Mouse (Mus musculus) intestine, embryonic 16.5 days (tissue): ENCODE measurements around the gene Pheta2. TPM values are rescaled to one million over a fixed set of nuclear protein-coding genes. Genes with fewer than 3 reads are reported as not detected.

Source experiments
- ATAC-seq: fragments of 200-750 bp; cut with Nextera tagmentation; 2 replicates; pipeline ENCODE4 v1.8.0; 2017; ENCODE audit warnings: moderate TSS enrichment, moderate library complexity
- H3K27ac ChIP-seq: fragments of 300-500 bp; sonication (generic); 2 replicates; pipeline ENCODE4 v1.5.1; 2014; ENCODE audit warnings: mild to moderate bottlenecking, low read length
- H3K27me3 ChIP-seq: fragments of 300-500 bp; sonication (generic); replicated peaks from 2 replicates; pipeline ENCODE4 v1.6.1; 2014; ENCODE audit warnings: low read length, control low read depth, mixed read lengths; ENCODE audit not compliant: control insufficient read depth, insufficient read depth
- H3K36me3 ChIP-seq: fragments of 300-500 bp; sonication (generic); 2 replicates; pipeline ENCODE4 v1.6.1; 2014; ENCODE audit warnings: low read length, control low read depth; ENCODE audit not compliant: control insufficient read depth, insufficient read depth
- H3K4me1 ChIP-seq: fragments of 300-500 bp; sonication (generic); 2 replicates; pipeline ENCODE4 v1.6.1; 2014; ENCODE audit warnings: low read length, control low read depth, mixed read lengths; ENCODE audit not compliant: control insufficient read depth, insufficient read depth
- H3K4me2 ChIP-seq: fragments of 300-500 bp; sonication (generic); 2 replicates; pipeline ENCODE4 v1.6.1; 2014; ENCODE audit warnings: low read depth, low read length, control low read depth
- H3K4me3 ChIP-seq: fragments of 300-500 bp; sonication (generic); 2 replicates; pipeline ENCODE4 v1.5.1; 2014; ENCODE audit warnings: mild to moderate bottlenecking, low read length
- H3K9ac ChIP-seq: fragments of 300-500 bp; sonication (generic); 2 replicates; pipeline ENCODE4 v1.6.1; 2014; ENCODE audit warnings: low read depth, low read length
- H3K9me3 ChIP-seq: fragments of 300-500 bp; sonication (generic); 2 replicates; pipeline ENCODE4 v1.6.1; 2016; ENCODE audit warnings: low read length, control low read depth; ENCODE audit not compliant: control insufficient read depth
- WGBS: fragments of 180-500 bp; shearing (Covaris S2); extraction: QIAGEN DNeasy Blood & Tissue Kit; methylation state at CpG from one replicate; pipeline ENCODE4 v1.1.7; 2014; 5-methylcytosine and 5-hydroxymethylcytosine counted together
- polyA plus RNA-seq: library from polyadenylated mRNA; unstranded; fragments of >200 nt; fragmentation: Nextera tagmentation; extraction: Ambion mirVana; gene quantifications from 2 replicates; pipeline ENCODE4 v1.2.1, GENCODE M21; 2015

Pheta2 gene
- polyA plus RNA-seq, 1 experiment from 2014 or later = 13.2 TPM

DNA sequence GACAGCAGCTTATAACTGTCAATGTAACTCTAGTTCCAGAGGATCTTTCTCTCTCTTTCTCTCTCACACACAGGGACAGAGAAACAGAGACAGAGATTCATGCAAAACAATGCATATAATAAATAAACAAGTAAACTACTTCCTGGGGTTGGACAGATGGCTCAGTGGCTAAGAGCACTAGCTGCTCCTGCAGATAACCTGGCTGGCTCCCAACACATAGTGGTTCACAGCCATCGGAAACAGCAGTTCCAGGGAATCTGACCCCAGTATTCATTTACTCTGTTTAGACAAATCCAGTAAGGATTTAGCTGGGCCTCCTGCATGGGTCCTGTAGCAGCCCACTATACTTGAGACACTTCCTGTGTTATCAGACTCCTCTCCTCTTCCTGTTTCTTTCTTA, 19.1 kb upstream of the Pheta2 start:
- 0 out of 2 replicates have a peak, but pooled peaks cover 5% of the 10 kb centered on the region for H3K4me1 ChIP-seq
- H3K9ac ChIP-seq = no peak overlapping the region
- H3K36me3 ChIP-seq = no peaks in the 10 kb centered on the region
- no peaks in the 10 kb centered on the region for H3K9me3 ChIP-seq
- no peaks in the 10 kb centered on the region for H3K27me3 ChIP-seq
- H3K4me3 ChIP-seq = no peak overlapping the region
- H3K27ac ChIP-seq = no peak overlapping the region
- no peak for ATAC-seq
- no peak overlapping the region for H3K4me2 ChIP-seq
- 45% methylated on average over 1 of the region's 1 CpGs for WGBS

DNA sequence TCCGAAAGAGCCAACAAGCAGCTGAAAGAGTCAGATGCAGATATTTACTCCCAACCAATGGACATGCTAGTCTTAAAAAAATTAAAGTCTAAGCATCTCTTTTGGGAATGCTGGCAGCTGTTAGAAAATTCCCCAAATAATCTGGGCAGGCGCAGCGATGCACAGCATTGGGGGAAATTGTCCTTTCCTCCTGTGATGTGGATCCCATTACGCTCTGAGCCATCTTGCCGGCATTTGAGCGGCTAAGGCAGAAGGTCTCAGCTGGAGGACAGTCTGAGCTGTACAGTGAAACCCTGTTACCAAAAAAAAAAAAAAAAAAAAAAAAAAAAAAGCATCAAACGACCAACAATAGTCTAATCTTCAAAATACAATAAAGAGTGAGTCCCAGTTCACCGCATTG, 16.5 kb upstream of the Pheta2 start:
- no peak overlapping the region for H3K4me3 ChIP-seq
- no peak overlapping the region for H3K27ac ChIP-seq
- H3K9me3 ChIP-seq = no peaks in the 10 kb centered on the region
- no peaks in the 10 kb centered on the region for H3K27me3 ChIP-seq
- WGBS = 72% methylated on average over 8 of the region's 8 CpGs
- 0 out of 2 replicates have a peak, but pooled peaks cover 5% of the 10 kb centered on the region for H3K4me1 ChIP-seq
- H3K4me2 ChIP-seq = no peak overlapping the region
- no peak overlapping the region for H3K9ac ChIP-seq
- ATAC-seq = no peak
- H3K36me3 ChIP-seq = no peaks in the 10 kb centered on the region

DNA sequence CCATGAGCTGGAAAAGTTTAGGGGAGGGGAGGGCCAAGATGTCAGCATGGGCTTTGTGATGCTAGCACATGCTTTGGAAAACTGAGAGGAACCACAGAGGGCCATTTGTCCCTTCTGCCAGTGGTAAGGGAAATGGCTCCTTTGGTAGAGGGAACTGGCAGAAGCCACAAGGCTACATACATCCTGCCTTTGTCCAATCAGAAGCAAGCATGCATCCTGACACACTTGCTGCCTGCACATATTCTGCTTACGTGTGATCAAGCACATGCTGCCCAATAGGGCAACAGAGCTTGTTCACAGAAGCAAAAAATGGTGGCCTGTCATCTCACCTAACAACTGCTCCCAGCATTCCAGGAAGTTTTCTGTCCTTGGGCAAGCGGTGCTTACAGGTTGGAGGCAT, 13.4 kb upstream of the Pheta2 start:
- H3K9ac ChIP-seq = no peak overlapping the region
- 82% methylated on average over 2 of the region's 2 CpGs for WGBS
- no peak for ATAC-seq
- no peak overlapping the region for H3K27ac ChIP-seq
- H3K4me2 ChIP-seq = no peak overlapping the region
- no peak overlapping the region for H3K4me3 ChIP-seq
- H3K9me3 ChIP-seq = no peaks in the 10 kb centered on the region
- no peaks in the 10 kb centered on the region for H3K27me3 ChIP-seq
- 0 out of 2 replicates have a peak, but pooled peaks cover 8% of the 10 kb centered on the region for H3K36me3 ChIP-seq
- H3K4me1 ChIP-seq = 0 out of 2 replicates have a peak, but pooled peaks cover 5% of the 10 kb centered on the region

DNA sequence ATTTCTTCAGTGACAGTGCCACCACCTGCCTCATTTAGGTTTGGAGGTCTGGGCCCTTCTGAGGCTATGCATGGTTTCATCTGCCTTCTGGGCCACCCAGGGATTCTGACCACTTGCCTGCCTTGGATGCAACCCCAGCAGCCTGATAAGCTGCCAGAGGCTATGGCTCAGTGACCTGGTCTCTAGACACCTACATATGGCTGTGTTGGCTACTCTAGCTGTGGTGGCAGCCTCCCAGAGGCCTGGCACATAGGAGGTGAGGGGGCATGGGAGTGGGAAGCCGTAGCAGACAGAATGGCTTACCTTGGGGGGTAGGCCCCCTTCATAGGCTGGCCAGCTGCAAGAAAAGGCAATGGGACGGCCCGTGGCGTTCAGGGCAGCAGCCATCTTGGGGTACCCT, 3.5 kb upstream of the Pheta2 start:
- peaks cover 19% of the 10 kb centered on the region for H3K36me3 ChIP-seq
- WGBS = 94% methylated on average over 4 of the region's 4 CpGs
- no peak overlapping the region for H3K9ac ChIP-seq
- H3K9me3 ChIP-seq = no peaks in the 10 kb centered on the region
- no peak overlapping the region for H3K4me2 ChIP-seq
- H3K4me3 ChIP-seq = no peak overlapping the region
- no peaks in the 10 kb centered on the region for H3K27me3 ChIP-seq
- H3K27ac ChIP-seq = no peak overlapping the region
- H3K4me1 ChIP-seq = peaks cover 19% of the 10 kb centered on the region
- no peak for ATAC-seq

DNA sequence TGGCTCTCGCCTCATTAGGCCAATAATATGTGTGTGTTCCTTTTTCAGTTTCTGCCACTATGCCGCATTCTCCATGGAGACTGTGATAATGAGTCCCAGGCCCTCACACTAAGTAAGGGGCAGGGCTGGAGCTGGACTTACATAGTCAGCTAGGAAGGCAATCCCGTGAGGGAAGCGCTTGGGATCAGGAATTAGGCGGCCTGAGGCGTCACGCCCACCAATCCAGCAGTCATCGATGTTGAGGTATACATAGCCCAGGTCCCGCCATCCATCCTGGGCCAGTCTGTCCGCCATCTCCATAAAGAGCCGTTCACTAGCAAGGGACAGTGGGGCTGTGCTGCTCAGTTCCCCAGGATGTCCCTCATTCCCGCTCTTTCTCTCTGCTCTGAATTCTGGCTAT, 2.1 kb upstream of the Pheta2 start:
- peaks cover 32% of the 10 kb centered on the region for H3K4me1 ChIP-seq
- peak overlapping the region; percentile 51; the same call in 1 of the 2 replicates for H3K9ac ChIP-seq
- H3K4me2 ChIP-seq = peak overlapping the region; percentile 23
- H3K27ac ChIP-seq = peak overlapping the region; percentile 24; the same call in 1 of the 2 replicates
- H3K4me3 ChIP-seq = peak overlapping the region; percentile 27
- WGBS = 77% methylated on average over 12 of the region's 12 CpGs
- no peaks in the 10 kb centered on the region for H3K9me3 ChIP-seq
- ATAC-seq = no peak
- no peaks in the 10 kb centered on the region for H3K27me3 ChIP-seq
- peaks cover 16% of the 10 kb centered on the region for H3K36me3 ChIP-seq

DNA sequence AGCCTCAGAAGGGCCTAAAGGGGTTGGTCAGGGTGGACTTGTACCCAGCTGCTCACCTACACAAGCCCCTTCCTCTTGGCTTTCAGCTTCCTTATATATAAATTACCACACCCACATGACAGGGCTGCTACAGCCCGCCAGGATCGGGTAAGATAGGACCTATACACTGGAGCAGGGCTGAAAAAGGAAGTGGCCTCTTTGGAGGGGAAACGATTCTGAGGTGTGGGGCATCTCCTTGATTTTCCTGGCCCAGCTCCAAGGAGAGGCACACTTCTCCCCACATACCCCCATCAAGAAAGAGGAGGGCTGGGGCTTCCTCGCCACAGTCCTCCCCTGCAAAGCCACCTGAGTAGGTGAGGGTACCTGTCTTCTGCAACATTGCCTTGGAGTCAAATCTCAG, 867 bp upstream of the Pheta2 start:
- 13% methylated on average over 4 of the region's 4 CpGs for WGBS
- Histone ChIP-seq H3K27ac (peak overlapping the region; percentile 73), H3K9ac (peak overlapping the region; percentile 80), H3K36me3 (peaks cover 16% of the 10 kb centered on the region), H3K9me3 (no peaks in the 10 kb centered on the region), H3K27me3 (no peaks in the 10 kb centered on the region), H3K4me1 (peaks cover 39% of the 10 kb centered on the region), H3K4me2 (peak overlapping the region; percentile 53), H3K4me3 (peak overlapping the region; percentile 69)
- ATAC-seq = no peak

DNA sequence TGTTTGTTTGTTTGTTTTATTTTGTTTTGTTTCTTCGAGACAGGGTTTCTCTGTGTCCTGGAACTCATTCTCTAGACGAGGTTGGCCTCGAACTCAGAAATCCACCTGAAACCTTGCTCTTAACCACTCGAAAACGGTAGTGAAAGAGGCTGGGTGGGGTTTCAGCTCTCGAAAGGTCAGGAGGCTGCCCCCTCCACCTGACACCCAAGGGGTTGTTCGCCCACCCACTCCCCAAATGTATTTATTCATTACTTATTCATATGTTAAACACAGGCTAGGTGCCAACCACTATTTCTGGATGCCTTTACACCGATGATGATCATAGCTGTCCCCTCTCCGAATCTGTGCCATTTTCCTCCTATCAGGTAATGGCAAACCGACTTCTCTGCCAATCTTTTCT, 408 bp downstream of the Pheta2 start:
- H3K36me3 ChIP-seq = peaks cover 16% of the 10 kb centered on the region
- H3K9ac ChIP-seq = peak overlapping the region; percentile 80
- H3K27me3 ChIP-seq = no peaks in the 10 kb centered on the region
- peak overlapping the region; percentile 69 for H3K4me3 ChIP-seq
- peak overlapping the region; percentile 53 for H3K4me2 ChIP-seq
- 57% methylated on average over 10 of the region's 10 CpGs for WGBS
- peaks cover 39% of the 10 kb centered on the region for H3K4me1 ChIP-seq
- no peak for ATAC-seq
- no peaks in the 10 kb centered on the region for H3K9me3 ChIP-seq
- peak overlapping the region; percentile 51 for H3K27ac ChIP-seq

DNA sequence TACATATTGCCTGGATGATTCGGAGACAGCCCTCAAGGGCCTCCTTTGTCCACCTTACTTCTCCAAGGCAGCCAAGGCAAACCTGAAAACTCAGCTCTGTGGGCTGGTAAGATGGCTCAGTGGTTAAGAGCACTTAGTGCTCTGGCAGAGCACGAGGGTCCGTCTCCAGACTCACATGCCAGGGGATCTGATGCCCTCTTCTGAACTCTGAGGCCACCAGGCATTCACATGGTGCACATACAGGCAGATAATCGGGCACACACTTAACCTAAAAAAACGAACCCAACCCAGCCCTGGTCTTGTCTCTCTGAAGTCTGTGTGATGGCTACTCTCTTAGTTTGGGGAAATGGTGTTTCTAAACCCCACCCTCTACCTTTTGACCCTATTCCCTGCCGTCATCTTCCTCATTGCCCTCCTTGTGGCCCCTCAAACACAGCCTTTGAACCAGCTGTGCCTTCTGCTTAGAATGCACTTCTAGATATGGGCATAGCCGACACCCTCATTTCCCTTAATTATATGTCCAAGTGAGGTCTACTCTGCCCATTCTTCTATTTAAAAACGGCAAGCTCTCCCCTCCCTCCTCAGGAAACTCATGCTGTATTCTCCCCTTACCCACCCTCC, 1.0 kb downstream of the Pheta2 start:
- Histone ChIP-seq H3K4me3 (no peak overlapping the region), H3K27ac (peak overlapping the region; percentile 91), H3K36me3 (peaks cover 10% of the 10 kb centered on the region), H3K27me3 (no peaks in the 10 kb centered on the region), H3K9ac (0 out of 2 replicates have a peak overlapping the region, but pooled peaks have one; percentile 80), H3K4me2 (0 out of 2 replicates have a peak overlapping the region, but pooled peaks have one; percentile 28), H3K4me1 (peaks cover 39% of the 10 kb centered on the region), H3K9me3 (no peaks in the 10 kb centered on the region)
- 61% methylated on average over 8 of the region's 8 CpGs for WGBS
- no peak for ATAC-seq

DNA sequence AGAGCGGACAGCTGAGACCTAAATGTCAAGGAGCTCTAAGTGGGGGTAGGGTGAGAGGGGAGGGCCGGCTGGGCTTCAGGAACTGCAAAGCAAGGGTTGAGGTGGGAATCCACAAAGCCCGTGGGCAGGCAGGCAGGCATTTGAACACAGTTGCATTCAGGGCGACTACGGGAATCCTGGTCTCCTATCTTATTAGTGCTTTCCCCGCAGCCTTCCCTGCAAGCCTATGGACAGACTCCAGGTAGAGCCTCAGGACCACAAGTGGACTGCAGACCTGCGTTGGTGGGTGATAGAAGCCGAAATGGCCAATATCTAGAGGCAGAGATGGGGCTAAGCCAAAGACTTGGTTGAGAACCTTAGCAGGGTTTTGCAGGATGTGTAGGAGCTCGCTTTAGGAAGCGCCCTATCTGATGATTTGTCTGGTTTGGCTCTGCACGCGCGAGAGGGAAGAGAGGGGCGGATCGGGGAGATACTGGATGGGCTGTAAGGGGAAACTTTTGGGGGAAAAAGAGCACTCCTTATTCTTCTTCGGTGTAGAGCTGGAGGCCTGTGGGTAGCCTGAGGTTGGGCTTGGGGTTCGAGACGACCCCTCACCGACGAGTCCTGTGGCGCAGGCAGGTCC, 1.8 kb downstream of the Pheta2 start:
- Histone ChIP-seq H3K36me3 (0 out of 2 replicates have a peak, but pooled peaks cover 4% of the 10 kb centered on the region), H3K27ac (peak overlapping the region; percentile 91), H3K9ac (peak overlapping the region; percentile 90), H3K27me3 (no peaks in the 10 kb centered on the region), H3K4me3 (peak overlapping the region; percentile 59), H3K4me2 (peak overlapping the region; percentile 77), H3K9me3 (no peaks in the 10 kb centered on the region), H3K4me1 (peaks cover 39% of the 10 kb centered on the region)
- ATAC-seq = no peak
- 38% methylated on average over 21 of the region's 21 CpGs for WGBS
